Mouse (Mus musculus) embryonic facial prominence, embryonic 14.5 days (tissue): ENCODE results near the gene Col16a1. TPM values are rescaled to one million over a fixed set of nuclear protein-coding genes. Genes with fewer than 3 reads are reported as not detected.

ENCODE experiments used
- ATAC-seq: fragments of 200-750 bp; cut with Nextera tagmentation; 2 replicates; pipeline ENCODE4 v1.8.0; 2017; ENCODE audit warnings: low read depth, moderate number of reproducible peaks, moderate TSS enrichment
- DNase-seq: peaks from one replicate; pipeline ENCODE4 v3.0.0-alpha.2; 2015; ENCODE audit warnings: low spot score
- H3K27ac ChIP-seq: fragments of 300-500 bp; sonication (generic); replicated peaks from 2 replicates; pipeline ENCODE4 v1.5.1; 2014; ENCODE audit warnings: low read depth, mild to moderate bottlenecking, low read length, moderate library complexity
- H3K27me3 ChIP-seq: fragments of 300-500 bp; sonication (generic); replicated peaks from 2 replicates; pipeline ENCODE4 v1.6.1; 2014; ENCODE audit warnings: low read length; ENCODE audit not compliant: control insufficient read depth, insufficient read depth
- H3K36me3 ChIP-seq: fragments of 300-500 bp; sonication (generic); 2 replicates; pipeline ENCODE4 v1.6.1; 2014; ENCODE audit warnings: low read length, mixed read lengths; ENCODE audit not compliant: control insufficient read depth, insufficient read depth
- H3K4me1 ChIP-seq: fragments of 300-500 bp; sonication (generic); 2 replicates; pipeline ENCODE4 v1.6.1; 2014; ENCODE audit warnings: antibody characterized with exemption, low read length; ENCODE audit not compliant: control insufficient read depth, insufficient read depth
- H3K4me2 ChIP-seq: fragments of 300-500 bp; sonication (generic); 2 replicates; pipeline ENCODE4 v1.6.1; 2014; ENCODE audit warnings: low read depth, mild to moderate bottlenecking, low read length, moderate library complexity, mixed read lengths
- H3K4me3 ChIP-seq: fragments of 300-500 bp; sonication (generic); 2 replicates; pipeline ENCODE4 v1.5.1; 2014; ENCODE audit warnings: low read depth, mild to moderate bottlenecking, low read length
- H3K9ac ChIP-seq: fragments of 300-500 bp; sonication (generic); 2 replicates; pipeline ENCODE4 v1.6.1; 2014; ENCODE audit warnings: low read depth, mild to moderate bottlenecking, low read length, moderate library complexity, mixed read lengths
- H3K9me3 ChIP-seq: fragments of 300-500 bp; sonication (generic); 2 replicates; pipeline ENCODE4 v1.6.1; 2016; ENCODE audit warnings: low read length; ENCODE audit not compliant: control insufficient read depth
- WGBS: fragments of 180-500 bp; shearing (Covaris S2); extraction: QIAGEN DNeasy Blood & Tissue Kit; methylation state at CpG from one replicate; pipeline ENCODE4 v1.1.7; 2014; 5-methylcytosine and 5-hydroxymethylcytosine counted together
- polyA plus RNA-seq: library from polyadenylated mRNA; unstranded; fragments of >200 nt; fragmentation: Nextera tagmentation; extraction: Ambion mirVana; gene quantifications from 2 replicates; pipeline ENCODE4 v1.2.1, GENCODE M21; 2014

The Col16a1 gene
- polyA plus RNA-seq, 1 experiment from 2014 or later: 188 TPM

DNA sequence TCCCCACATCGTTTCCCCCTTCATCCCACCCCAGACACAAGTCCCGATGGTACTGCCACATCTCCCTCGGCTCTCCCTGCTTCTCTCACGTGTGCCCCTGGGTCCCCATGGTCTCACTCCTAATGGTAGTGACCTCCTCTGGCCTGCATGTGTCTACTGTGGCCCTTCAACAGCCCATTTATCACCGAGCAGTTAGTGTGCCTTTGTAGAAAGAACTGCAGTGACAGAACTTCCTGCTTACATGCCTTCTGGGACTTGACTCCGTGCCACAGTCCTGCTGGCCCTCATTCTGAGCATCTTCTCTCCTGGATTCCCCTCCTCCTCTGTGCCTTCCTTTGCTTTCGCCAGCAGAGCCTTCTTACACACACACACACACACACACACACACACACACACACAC, 15.6 kb downstream of the Col16a1 start:
- ATAC-seq (no peak), DNase-seq (no peak)
- no peak overlapping the region for H3K4me3 ChIP-seq
- no peaks in the 10 kb centered on the region for H3K27me3 ChIP-seq
- no peaks in the 10 kb centered on the region for H3K4me1 ChIP-seq
- H3K36me3 ChIP-seq: peaks cover 79% of the 10 kb centered on the region
- H3K9ac ChIP-seq: no peak overlapping the region
- no peaks in the 10 kb centered on the region for H3K9me3 ChIP-seq
- H3K27ac ChIP-seq: no peak overlapping the region
- 56% methylated on average over 7 of the region's 7 CpGs for WGBS
- H3K4me2 ChIP-seq: no peak overlapping the region

- no peak for ATAC-seq
- WGBS: 9% methylated on average over 8 of the region's 8 CpGs
Measured at GRCm38 (mm10) chr4:130066816-130067215, 19.2 kb downstream of the Col16a1 start.

DNA sequence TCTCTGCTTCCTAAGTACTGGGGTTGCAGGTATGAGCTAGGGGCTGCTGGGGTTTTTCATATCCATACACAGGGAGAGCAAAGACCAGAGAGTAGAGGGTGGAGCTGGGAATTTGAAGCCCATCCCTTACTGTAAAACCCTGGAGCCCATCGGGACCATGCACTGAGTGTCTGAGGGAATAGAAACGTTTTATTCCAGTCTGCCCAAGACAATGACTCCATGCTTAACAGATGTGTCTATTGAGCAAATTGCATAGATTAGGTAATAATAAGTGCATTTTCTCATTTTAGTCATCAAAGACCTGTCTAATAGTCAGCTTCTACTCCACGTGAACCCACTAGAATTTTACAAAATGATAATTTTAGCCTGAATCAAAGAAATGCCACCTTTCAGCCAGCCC, 22.9 kb downstream of the Col16a1 start:
- Histone ChIP-seq H3K9me3 (no peaks in the 10 kb centered on the region), H3K4me3 (no peak overlapping the region), H3K9ac (no peak overlapping the region), H3K36me3 (peaks cover 48% of the 10 kb centered on the region), H3K4me1 (no peaks in the 10 kb centered on the region), H3K4me2 (no peak overlapping the region), H3K27me3 (no peaks in the 10 kb centered on the region), H3K27ac (no peak overlapping the region)
- 41% methylated on average over 3 of the region's 3 CpGs for WGBS
- no peak for DNase-seq
- no peak for ATAC-seq

More at GRCm38 (mm10) chr4:130066816-130067215, 19.2 kb downstream of the Col16a1 start:
- no peak overlapping the region for H3K4me2 ChIP-seq
- no peak overlapping the region for H3K27ac ChIP-seq
- H3K9me3 ChIP-seq: no peaks in the 10 kb centered on the region
- DNase-seq: no peak
- H3K4me1 ChIP-seq: no peaks in the 10 kb centered on the region
- no peaks in the 10 kb centered on the region for H3K27me3 ChIP-seq
- H3K4me3 ChIP-seq: no peak overlapping the region
- H3K9ac ChIP-seq: no peak overlapping the region
- peaks cover 55% of the 10 kb centered on the region for H3K36me3 ChIP-seq

DNA sequence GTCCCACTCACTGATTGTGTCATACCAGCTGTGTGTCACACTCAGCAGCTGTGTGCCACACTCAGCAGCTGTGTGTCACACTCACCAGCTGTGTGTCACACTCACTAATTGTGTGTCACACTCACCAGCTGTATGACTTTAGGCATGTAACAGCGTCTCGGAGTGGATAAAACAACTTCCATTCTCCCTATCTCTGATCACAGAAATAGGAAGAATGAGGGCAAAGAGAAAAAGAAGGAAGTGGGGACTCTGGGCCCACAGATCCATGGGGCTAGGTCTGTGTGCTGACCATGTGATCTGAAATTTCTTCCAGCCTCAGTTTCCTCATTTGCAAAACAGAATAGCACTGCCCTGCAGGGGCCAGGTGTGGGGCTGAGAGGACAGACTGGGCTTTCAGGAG, 24.1 kb downstream of the Col16a1 start:
- no peak overlapping the region for H3K4me2 ChIP-seq
- no peaks in the 10 kb centered on the region for H3K4me1 ChIP-seq
- H3K9me3 ChIP-seq: no peaks in the 10 kb centered on the region
- peaks cover 42% of the 10 kb centered on the region for H3K36me3 ChIP-seq
- DNase-seq (no peak), ATAC-seq (no peak)
- no peak overlapping the region for H3K9ac ChIP-seq
- 83% methylated on average over 2 of the region's 2 CpGs for WGBS
- H3K4me3 ChIP-seq: no peak overlapping the region
- H3K27me3 ChIP-seq: no peaks in the 10 kb centered on the region
- no peak overlapping the region for H3K27ac ChIP-seq

DNA sequence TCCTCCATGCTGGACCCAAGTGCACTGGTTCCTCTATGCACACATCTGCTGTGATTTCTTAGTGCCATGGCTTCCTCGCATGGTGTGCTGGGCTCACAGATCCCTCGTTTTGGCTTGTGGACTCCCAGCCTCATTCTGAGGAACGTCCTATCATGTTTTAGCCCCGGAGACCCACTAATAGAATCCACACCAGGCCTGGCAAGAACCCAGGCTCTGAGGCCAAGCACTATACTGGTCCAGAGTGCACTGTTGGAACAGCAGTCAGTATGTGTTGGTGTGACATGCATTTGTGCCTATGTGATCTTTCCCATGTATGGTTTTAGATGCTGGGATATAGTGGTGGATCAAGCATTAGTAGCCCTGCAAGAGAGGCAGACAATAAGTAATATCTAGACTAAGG, 25.7 kb downstream of the Col16a1 start:
- H3K36me3 ChIP-seq: peaks cover 46% of the 10 kb centered on the region
- DNase-seq (no peak), ATAC-seq (no peak)
- H3K27ac ChIP-seq: no peak overlapping the region
- H3K9me3 ChIP-seq: no peaks in the 10 kb centered on the region
- no peak overlapping the region for H3K9ac ChIP-seq
- no peaks in the 10 kb centered on the region for H3K4me1 ChIP-seq
- H3K27me3 ChIP-seq: no peaks in the 10 kb centered on the region; the same call in 1 of the 2 replicates
- H3K4me3 ChIP-seq: no peak overlapping the region
- 62% methylated on average over 4 of the region's 4 CpGs for WGBS
- no peak overlapping the region for H3K4me2 ChIP-seq

GRCm38 (mm10) chr4:130074761-130075515, 27.3 kb downstream of the Col16a1 start:
- Histone ChIP-seq H3K27ac (no peak overlapping the region), H3K27me3 (no peaks in the 10 kb centered on the region; the same call in 1 of the 2 replicates), H3K9ac (no peak overlapping the region), H3K4me3 (no peak overlapping the region), H3K36me3 (peaks cover 42% of the 10 kb centered on the region), H3K4me2 (no peak overlapping the region), H3K9me3 (no peaks in the 10 kb centered on the region), H3K4me1 (no peaks in the 10 kb centered on the region)
- ATAC-seq: no peak
- no peak for DNase-seq
- 63% methylated on average over 17 of the region's 17 CpGs for WGBS

DNA sequence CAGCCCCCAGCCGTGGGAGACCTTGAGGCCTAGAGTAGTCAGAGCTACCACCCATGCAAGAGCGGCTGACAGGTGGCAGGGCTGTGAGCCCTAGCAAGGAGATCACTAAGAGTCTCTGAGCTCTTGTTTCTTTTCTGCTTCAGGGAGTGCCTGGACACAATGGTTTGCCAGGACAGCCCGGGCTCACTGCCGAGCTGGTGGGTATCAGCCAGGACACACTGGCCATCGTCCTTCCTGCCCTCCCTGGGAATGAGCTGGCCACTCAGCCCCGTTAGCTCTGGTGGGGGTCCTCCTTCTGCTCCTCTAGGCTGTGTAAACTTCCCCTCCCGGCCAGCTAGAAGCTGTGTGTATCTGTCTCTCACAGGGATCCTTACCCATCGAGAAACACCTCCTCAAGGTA, 29.2 kb downstream of the Col16a1 start:
- ATAC-seq (no peak), DNase-seq (no peak)
- H3K27me3 ChIP-seq: no peaks in the 10 kb centered on the region; the same call in 1 of the 2 replicates
- H3K9ac ChIP-seq: no peak overlapping the region
- WGBS: 48% methylated on average over 8 of the region's 8 CpGs
- H3K4me3 ChIP-seq: no peak overlapping the region
- no peak overlapping the region for H3K4me2 ChIP-seq
- H3K36me3 ChIP-seq: peaks cover 38% of the 10 kb centered on the region
- 0 out of 2 replicates have a peak, but pooled peaks cover 2% of the 10 kb centered on the region for H3K4me1 ChIP-seq
- no peaks in the 10 kb centered on the region for H3K9me3 ChIP-seq
- H3K27ac ChIP-seq: no peak overlapping the region

- peak overlapping the region; percentile 49 for H3K27ac ChIP-seq
- H3K4me2 ChIP-seq: no peak overlapping the region
- WGBS: 53% methylated on average over 14 of the region's 17 CpGs
- 0 out of 2 replicates have a peak, but pooled peaks cover 5% of the 10 kb centered on the region for H3K4me1 ChIP-seq
- no peaks in the 10 kb centered on the region for H3K9me3 ChIP-seq
- H3K4me3 ChIP-seq: no peak overlapping the region
- DNase-seq (no peak), ATAC-seq (0 out of 2 replicates have a peak, but pooled peaks have one; percentile 21)
- H3K36me3 ChIP-seq: peaks cover 20% of the 10 kb centered on the region; the same call in 1 of the 2 replicates
- H3K9ac ChIP-seq: no peak overlapping the region
- no peaks in the 10 kb centered on the region; the same call in 1 of the 2 replicates for H3K27me3 ChIP-seq
Measured at GRCm38 (mm10) chr4:130078816-130079485, 31.3 kb downstream of the Col16a1 start.
